Mouse (Mus musculus) CH12.LX (cell line): ENCODE results near the gene Ror1.

Experiments
- CTCF ChIP-seq, 2 experiments: IDR thresholded peaks in 1 of 2; conservative IDR thresholded peaks in 1 of 2; 2 replicates each; pipeline ENCODE4 v1.5.1; 2011 to 2012; ENCODE audit warnings: low read depth in 2 of 2, low read length in 2 of 2, improper control_type of control experiment in 1 of 2, inconsistent platforms in 1 of 2, mild to moderate bottlenecking in 1 of 2, moderate library complexity in 1 of 2
- EP300 ChIP-seq: IDR thresholded peaks from 2 replicates; pipeline ENCODE4 v1.6.1; 2011; ENCODE audit warnings: low read length, improper control_type of control experiment
- GABPA ChIP-seq: IDR thresholded peaks from 2 replicates; pipeline ENCODE4 v1.6.1; 2012; ENCODE audit warnings: low read depth, low read length, improper control_type of control experiment, inconsistent platforms; ENCODE audit not compliant: insufficient replicate concordance
- HCFC1 ChIP-seq: IDR thresholded peaks from 2 replicates; pipeline ENCODE4 v1.6.1; 2012; ENCODE audit warnings: low read depth, mild to moderate bottlenecking, inconsistent platforms, low read length, improper control_type of control experiment
- POLR2A ChIP-seq: IDR thresholded peaks from 2 replicates; pipeline ENCODE4 v1.6.1; 2011; ENCODE audit warnings: low read depth, mild to moderate bottlenecking, improper control_type of control experiment, low read length
- TCF12 ChIP-seq: IDR thresholded peaks from 2 replicates; pipeline ENCODE4 v1.6.1; 2014; ENCODE audit warnings: low read depth, mild to moderate bottlenecking, inconsistent platforms, low read length, improper control_type of control experiment
- USF2 ChIP-seq: conservative IDR thresholded peaks from 2 replicates; pipeline ENCODE4 v1.6.1; 2011; ENCODE audit warnings: low read depth, low read length, improper control_type of control experiment

DNA sequence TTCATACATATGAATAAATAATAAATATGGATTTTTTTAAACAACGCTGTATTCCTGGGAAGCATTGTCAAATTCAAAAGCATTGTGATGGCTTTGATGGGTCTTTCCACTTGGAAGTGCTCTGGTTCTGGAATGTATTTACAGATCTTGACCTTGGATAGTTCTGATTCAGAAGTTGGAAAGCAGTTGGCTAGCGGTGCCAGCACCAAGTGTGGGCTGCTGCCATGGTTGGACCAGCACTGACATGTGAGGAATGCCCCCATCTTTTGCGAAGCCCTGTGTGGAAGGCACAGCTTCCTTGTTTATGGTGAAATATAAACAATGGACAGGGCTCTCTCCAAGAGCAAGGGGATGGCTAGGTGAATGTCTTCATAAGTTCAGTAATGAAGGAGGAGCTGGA, 82.7 kb downstream of the Ror1 start:
- TF ChIP-seq EP300 = no peak
- TF ChIP-seq CTCF (conservative IDR thresholded peaks at IDR 0.05 in 1 of 2, IDR thresholded peaks at IDR 0.05 in 1 of 2; ENCODE audit: low read depth in 2 of 2, low read length in 2 of 2) = no peak
- no peak for TF ChIP-seq HCFC1
- no peak for TF ChIP-seq GABPA
- no peak for TF ChIP-seq POLR2A
- TF ChIP-seq TCF12 = no peak
- no peak for TF ChIP-seq USF2
